Mouse (Mus musculus) right cerebral cortex, postnatal 36 days (tissue): ENCODE measurements at regions not wholly inside any gene's neighbourhood (a gene's known extent, or its start where the extent isn't known, plus 50 kb on each side); places are given as distances from the start of the nearest gene placed in this dataset.

ENCODE experiments used
- DNase-seq, 2 experiments: peaks; one replicate each; pipeline ENCODE4 v3.0.0; 2022; ENCODE audit warnings: low spot score in 2 of 2, mixed read lengths in 1 of 2

DNA sequence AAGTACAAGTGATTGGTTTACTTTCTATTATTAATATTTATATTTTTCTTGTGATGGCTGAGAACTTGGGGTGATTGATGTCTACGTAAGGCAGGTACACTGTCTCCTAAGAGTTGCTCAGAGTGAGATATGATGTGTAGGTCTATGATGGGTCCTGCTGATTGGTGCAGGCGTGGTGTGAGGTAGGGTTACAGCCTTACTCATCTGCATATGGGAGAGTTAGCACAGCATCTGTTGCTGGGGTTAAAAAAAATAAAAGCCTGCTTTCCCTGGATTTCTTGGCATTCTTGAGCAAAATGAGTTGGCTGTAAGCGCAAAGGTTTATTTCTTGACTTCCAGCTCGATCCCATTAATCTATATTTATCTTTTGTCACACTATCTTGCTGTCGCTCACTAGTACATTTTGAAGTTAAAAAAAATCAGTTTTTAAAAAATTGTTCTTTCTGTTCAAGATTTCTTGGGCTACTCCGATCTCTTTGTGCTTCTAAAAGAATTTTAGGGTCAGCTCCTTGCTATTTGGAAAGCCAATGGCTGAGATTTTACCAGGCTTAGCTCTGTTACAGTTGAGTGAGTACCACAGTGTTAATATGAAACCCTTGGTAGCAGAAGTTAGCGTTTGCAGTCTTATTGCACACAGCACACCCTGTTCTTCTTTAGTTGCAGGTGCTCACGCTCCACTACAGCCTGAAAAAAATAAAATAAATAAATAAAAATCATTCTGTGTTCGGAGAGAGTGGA, 482.0 kb downstream of the Plekhb2 start:
- DNase-seq: peak in 1 of 2 experiments; percentile 3

DNA sequence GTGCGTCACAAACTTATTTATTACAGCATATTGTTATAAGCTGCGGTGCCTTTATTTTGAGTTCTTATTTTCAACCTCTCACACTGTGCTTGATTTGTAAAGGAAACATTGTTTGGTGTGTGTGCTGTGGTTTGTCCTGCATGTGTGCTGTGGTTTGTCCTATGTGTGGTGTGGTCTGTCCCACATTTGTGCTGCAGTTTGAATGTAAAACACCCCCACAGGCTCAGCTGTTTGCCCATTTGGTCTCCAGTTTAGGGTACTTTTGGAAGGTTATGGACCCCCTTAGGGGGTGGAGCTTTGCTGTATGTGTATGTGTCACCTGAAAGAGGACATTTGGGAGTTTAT, 482.5 kb downstream of the Plekhb2 start:
- DNase-seq: no peak

DNA sequence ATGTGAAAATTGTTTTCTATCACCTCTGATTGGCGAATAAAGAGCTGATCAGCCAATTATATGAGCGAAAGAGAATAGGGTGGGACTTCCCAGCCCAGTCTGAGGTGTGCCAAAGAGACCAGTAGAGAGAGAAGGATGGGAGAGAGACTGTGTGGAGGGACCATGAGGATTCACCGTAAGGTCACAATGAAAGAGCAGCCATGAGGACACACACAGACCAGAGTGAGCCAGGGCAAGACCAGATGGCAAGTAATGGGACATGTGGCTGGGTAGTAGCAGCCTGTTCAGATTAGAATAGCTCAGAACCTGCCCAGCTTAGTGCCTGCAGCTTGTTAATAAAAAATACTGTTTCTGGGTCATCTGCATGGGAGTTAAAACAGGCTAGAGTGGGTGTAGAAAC, 487.9 kb downstream of the Plekhb2 start:
- DNase-seq: no peak

DNA sequence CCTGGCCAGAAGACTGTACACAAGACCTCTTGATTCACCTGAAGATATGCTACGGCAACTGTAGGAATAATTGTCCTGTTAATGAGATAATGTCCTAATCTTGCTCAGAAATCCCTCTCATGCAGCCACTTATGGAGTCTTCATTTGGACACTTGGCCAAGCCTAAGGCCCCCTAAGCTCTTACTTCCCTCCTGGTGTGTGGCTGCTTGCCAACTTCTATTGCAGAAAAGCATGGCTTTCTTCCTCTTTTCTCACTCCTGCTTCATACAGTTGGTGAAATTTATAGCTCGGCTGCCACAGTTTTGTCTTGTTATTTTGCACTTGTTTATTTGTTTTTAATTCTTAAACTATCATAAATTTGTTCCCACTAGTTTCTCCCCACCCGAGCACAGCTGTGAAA, 488.4 kb downstream of the Plekhb2 start:
- no peak for DNase-seq

DNA sequence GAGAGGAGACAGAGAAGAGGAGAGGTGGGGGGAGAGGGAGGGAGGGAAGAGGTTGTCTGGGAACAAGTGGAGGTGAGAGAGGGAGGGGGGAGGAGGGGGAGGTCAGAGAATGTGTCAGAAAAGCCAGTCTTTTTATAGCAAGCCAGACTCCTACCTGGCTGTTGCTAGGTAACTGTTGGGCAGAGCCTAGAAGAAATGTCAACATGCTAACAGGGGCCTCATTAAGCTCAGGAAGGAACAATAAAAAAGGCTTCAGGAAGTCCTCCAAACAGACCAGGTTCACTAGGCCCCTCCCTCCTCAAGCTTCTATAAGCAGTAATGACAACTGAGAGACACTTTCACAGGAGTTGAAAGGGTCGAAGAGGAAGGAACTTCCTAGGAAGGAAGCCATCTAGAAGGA, 494.8 kb downstream of the Plekhb2 start:
- DNase-seq: no peak

DNA sequence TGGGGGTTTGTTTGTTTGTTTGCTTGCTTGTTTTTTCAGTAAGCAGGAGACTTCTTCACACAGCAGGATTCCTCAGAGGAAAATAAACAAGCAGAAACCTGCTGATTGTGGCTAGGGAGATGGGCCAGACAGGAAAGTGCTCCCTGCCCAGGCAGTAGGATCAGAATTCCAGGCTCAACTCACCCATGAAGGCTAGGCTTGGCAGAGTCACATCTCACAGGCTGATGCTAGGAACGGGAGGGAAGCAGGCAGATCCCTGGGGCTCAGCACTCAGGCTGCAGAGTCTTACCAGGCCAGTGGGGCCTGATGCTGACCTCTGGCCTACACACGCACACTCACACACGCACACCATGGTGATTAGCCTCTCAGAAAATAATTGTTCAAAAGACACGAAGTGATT, 498.5 kb downstream of the Plekhb2 start:
- DNase-seq: no peak

DNA sequence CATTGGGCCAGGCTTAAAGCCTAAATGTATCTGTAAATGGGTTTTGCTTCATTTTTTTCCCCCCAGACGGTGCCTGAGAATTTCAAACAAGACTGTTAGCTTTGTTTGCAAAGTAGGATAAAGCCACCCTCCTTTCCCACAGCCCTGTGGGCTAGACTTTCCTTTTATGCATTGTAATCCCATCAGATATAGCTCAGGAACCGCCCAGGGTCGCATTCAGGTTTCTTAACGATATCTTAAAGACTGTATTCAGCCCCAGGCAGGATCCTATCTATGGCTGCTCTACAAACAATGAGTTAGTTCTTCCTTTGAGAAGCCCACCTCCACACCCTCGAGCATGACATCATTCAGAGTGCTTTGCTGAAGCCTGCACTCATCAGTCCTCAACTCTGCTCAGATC, 509.2 kb downstream of the Plekhb2 start:
- no peak for DNase-seq

DNA sequence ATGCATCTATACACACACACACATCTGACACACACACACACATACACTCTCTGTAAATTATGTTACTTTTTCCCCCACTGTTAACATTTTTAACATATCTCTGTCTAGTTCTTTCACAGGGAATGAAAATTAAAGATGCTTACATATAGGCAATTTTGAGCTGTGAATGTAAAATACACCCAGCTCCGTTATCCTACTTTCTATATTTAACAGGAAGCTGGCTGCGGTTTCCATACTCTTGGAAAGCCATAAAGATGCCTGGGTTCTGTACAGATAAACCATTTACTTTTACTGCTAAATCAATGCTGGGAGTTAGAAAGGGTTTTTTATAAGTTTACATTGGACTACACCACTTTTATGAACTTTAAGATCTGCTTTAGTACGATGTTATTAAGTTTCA, 511.7 kb downstream of the Plekhb2 start:
- no peak for DNase-seq

DNA sequence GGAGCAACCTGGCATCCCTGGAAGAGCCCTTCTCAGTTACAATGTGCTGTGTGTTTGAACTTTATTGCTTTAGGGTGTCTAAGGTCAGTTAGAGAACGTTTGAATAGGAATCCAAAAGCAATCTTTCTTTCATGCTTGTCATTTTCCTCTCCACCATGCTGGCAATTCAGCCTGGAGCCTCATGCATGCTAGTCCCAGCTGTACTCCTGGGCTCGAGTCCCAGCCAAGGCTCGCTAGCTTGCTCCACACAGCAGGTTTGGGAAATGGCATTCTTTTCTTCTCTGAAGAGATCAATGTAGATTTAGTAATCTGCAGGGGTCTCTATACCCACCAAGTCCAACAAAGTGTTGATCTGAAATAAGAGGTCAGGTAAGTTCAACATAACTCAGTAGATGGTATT, 513.1 kb downstream of the Plekhb2 start:
- no peak for DNase-seq

DNA sequence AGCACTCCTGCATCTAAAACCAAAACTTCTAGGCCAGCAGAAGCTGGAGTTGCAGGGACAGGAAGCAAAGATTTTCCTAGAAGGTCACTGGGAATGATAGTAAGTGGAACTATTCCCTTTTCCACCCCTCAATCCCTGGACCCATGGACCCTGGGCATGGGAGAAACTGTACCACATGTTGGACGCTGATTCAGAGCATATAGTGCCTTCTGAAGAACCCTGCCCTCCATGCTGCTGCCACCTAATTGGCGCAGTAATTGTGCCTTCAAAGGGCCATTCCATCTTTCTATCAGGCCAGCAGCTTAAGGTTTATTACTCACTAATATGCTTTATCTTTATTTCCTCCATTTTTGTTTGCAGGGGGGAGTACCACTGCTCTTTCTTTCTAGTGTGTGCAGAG, 516.8 kb downstream of the Plekhb2 start:
- no peak for DNase-seq

DNA sequence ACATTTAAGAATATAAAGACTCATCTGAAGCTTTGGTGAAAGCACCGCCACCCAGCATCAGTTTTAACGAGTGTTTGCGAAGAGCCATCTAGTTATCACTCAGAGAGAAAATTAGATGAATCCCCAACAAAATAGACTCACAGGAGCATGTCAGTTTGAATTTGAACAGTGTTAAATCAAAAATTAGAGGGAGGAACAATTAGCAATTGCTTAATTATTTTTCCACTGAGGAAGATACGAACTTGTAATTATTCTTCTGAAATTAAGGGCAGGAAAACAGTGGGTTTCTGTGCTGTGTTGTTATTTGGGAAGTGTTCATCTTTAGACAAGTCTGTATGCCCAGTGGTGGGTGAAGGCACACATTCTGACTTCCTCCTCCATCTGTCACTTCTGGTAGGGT, 523.0 kb downstream of the Plekhb2 start:
- no peak for DNase-seq

DNA sequence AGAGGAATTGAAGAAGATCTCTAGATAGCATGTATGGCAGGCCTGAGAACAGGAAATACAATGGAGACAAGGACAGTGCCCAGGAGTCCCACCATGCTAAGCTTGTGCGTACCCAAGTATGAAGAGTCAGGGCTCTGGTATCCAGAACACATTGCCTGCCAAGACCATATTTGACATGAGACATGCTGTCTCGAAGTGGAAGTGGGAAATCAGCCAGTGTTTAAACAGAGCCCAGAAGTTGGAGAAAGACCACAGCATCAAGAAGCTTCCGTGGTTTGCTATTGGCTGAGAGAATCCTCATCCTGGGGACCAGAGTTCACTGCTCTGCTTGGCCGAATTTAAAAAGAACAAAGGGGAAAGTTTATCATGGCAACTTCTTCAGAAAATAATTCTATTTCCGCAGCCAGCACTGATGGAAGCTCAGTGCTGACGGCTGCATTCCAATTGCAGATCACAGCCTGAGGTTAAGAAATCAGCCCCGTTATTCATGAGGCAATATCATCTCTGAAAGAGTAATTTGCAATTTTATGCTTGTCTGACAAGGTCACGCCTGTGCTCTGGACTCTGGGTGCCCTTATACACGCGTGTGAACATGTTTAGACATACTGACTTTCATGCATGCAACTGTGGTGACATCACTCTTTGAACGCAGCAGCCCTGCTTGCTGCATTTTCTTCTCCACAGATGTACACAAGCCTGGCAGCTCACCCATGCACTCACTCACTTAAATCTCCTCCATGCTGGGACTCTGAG, 531.0 kb downstream of the Plekhb2 start:
- no peak for DNase-seq

DNA sequence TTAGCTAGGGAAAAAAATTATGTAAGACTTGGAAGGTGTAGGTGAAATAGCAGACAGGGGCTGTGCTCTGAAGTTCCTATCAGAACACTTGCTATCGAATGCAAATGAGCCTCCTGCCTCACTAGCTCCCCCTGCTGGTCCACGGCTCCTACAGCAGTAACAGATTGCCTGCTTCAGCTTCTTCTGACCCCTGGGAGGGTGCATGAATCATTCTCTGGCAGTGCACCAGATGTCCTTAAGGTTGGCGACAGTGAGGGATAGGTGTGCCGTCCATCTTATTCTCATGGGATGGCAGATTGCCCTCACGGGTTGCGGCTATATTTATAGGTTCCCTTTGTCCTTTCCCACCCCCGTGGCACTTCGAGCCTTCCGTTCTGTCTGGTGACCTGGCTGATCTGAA, 535.7 kb downstream of the Plekhb2 start:
- peak; percentile 14 to 29 for DNase-seq

DNA sequence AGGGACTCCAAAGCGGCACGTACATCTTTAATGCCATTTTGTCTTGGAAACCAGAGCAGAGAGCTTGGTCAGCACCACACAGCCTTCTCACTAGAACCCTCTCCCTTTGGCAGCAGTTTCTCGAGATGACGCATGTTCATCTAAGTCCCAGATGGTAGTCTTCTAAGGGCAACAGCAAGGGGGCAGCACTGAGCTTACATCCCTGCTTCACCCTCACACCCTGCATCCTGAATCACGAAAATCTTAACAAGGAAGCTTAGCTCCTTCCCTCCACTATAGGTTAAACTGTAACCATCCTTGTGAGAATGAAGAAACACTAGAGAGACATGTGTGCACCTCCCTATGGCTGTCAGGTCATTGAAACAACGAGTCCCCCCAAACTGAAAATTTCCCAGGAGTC, 538.4 kb downstream of the Plekhb2 start:
- DNase-seq: peak in 1 of 2 experiments; percentile 28

DNA sequence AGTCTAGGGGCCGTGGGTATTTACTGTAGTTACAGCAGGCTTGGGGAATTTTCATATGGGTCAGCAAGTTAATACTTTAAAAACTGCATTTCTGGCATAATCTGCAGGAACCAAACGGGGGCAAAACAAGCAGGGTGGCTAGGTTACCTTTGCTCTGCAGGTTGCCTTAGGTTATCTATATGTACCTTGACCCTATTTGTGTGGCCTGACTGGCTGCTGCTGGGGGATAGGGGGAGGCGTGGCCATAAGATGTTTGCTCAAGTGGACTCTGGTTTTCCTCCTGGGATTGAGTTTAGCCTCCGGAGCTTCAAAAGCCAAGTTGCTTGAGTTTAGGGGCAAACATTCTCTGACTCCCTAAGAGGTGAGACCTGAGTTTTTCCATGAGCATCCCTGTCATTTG, 540.6 kb downstream of the Plekhb2 start:
- DNase-seq: no peak

DNA sequence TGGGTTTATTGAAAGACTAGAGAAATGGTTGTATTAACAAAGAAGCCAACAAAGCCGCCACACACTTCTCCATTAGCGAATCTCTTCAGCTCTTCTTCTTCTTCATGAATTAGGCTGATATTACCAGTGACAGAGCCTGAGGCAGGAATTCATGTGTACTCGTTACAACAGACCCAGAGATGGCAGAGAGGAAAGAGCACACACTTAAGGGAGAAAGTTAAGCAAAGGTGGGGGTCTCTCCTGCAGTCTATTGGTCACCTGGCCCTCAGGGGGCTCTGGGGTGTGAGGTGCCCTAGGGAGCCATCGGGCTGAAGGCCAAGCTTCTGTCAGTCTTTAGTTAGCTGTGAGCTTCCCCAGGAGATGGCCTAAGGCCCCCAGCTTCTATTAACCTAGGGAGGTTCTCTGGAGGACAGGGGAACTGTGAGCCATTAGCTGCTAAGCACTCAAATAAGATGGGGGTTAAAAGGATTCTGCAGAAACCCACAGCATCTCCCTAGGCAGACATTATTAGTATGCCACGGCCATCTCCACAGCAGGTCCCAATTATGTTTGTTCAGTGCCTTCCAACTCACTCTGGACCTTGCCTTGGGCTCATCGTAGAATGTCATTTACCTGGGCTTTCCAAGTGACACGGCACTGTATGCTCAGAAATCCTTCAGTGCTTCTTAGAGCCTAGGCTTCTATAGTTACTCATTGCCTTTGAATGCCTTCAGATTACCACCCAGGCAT, 541.2 kb downstream of the Plekhb2 start:
- no peak for DNase-seq

DNA sequence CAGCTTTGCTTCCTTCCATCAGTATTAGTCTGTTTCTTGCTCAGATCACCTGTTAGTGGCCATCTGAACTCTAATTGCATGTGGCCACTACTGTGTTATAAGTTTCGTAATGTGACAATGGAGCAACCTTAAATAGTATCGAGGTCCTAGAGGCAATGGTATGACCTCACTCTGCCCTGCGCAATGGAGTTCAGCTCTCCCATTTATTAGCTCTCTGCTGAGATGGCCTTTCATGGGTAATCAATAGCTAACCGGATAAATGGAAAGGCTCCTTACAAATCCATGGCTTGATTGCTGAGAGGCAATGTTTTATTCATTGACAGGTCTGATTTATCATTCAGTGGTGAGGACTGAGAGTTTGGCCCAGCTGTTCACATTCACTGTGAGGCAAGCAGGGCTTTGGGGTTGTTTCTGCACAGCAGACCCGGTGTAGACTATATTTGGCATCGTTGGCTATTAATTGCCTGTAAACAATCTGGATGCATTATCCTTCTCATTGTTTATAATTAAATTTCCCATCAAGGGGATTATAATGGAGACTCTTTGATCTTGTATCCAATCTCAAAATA, 543.9 kb downstream of the Plekhb2 start:
- DNase-seq: no peak

DNA sequence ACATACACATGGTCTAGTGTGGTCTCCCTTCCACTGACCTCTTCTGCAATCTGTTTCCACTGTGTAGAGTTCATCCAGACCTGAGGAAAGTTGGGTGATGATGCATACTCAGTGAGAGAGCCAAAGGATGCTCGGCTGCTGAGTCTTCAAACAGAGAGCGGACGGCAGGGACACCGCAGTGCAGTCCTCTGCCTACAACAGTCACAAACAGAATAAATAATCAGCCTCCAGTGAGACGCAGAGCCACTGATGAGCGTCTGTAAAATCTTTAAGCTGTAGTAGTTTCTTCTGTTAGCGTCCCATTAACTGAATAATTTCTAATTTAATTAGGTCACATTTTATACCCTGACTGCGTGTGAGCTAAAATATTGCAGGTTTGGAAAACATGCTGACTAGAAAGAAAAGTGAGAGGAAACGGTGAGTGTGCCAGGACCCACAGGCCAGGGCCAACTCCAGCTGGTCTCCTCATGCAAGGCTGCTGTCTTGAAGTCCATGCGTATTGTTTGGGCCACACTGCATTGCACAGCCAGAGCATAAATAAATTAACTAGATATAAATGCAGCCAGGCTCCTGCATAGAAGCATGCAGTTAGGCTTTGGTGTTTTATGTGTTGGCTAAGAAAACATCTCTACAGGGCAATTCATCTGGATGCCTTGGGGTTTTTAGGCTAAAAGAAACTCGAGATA, 551.0 kb downstream of the Plekhb2 start:
- no peak for DNase-seq

DNA sequence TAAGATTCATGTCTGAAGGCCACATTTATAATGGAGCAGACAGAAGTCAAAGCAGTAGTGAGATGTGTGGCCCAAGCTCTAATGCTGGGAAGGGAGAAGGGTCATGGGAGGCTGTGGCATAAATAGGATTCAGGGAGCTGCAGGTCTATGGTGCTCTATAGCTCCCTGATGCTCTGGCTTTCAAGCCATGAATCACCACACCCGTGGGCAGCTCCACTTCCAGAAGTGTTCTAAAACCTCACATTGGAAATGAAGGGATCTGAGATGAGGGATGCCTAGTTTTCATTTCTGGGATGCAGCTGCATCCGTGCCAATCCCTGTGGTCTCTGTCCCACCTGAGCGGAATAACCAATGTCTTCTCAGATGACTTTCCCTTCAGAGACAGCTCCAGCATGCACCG, 553.2 kb downstream of the Plekhb2 start:
- peak in 1 of 2 experiments; percentile 9 for DNase-seq

DNA sequence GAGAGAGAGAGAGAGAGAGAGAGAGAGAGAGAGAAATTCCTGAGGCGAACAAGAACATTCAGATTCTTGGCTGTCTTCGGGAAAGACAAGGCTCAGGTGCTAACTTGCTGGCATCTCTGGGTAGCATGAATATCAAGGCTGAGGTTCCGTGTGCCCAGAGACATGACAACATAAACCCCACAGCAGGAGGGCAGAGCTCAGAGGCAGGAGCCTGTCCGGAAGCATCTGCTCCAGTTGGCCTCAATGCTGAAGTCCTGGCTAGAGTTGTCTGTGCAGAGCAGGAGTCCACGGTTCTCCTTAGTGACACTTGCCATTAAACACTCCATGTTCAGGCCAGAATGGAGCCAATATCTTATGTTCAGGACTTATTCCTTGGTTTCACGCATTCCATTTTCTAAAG, 555.6 kb downstream of the Plekhb2 start:
- no peak for DNase-seq

DNA sequence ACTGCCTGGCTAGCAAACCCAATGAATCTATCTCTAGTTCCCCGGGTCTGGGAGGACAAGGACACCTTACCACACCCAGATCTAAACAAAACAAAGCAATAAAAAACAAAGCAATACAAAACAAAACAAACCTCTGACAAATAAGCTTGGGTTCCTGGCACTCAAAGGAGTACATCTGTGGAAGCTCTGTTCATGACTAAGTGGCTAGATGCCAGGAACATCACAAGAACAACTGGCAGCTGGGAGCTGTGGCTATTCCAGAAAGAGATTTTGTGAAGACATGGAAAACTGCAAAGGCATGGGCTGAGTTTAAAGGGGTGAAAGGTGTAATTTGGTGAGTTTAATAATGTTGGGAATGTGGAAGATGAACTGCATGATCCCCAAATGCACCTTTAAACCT, 565.9 kb downstream of the Plekhb2 start:
- DNase-seq: no peak
